Mouse (Mus musculus): ENCODE measurements at regions not wholly inside any gene's neighbourhood (a gene's known extent, or its start where the extent isn't known, plus 50 kb on each side); places are given as distances from the start of the nearest gene placed in this dataset.

DNA sequence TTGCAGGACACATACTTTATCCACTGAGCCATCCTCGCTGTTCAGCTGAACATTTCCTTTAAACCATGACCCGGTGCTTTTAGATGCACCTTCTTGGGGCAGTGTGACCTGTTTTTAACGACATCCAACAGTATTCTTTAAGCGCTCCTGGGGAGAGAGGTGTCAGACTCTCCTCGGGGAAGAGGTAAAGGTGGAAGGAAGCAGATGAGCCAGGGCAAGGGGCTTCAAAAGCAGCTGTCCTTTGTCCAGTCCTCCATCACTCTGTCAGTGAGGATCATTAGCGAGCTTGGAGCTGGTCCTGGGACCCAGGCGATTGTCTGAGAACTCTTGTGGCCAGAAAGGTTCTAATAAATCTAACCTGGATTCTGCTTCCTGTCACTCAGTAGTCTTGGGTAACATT is 72.4 kb upstream of the Lrig1 start:
- no peak for DNase-seq (ENCODE audit: low spot score)

DNA sequence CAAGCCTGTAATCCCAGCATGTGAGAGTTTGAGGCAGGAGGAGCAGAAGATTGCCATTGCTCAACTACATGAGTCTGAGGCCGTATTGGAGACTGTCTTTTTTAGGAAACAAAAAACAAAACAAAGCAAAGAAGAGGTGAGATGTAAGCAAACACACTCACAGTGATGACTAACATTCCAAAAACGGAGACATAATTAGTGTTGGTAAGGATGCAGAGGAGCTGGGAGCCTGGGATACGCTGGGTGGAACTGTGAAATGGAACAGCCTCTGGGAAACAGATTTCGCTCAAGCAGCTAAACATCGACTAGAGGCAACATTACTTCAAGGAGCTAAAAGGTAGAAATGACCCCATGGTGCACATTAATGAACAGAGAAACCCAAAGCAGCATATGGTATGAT is 68.3 kb upstream of the Lrig1 start:
- no peak for DNase-seq (ENCODE audit: low spot score)

DNA sequence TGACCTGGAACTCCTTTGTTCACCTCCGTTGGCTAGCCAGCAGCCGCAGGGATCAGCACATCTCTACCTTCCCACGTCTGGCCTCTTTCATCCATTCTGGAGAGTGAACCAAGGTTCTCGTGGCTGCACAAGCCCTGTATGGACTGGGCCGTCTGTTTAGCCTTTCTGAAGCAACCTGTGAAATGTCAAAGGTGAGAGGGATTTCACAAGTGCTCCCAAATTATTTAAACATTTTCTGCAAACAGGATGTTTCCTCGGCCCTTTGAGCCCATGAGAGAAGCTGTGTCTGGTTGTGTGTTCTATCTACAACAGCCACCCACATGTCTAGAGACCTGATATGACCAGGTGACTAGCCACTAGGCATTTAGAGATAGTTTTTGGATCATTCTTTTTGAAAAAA is 65.8 kb upstream of the Lrig1 start:
- DNase-seq (ENCODE audit: low spot score): no peak

DNA sequence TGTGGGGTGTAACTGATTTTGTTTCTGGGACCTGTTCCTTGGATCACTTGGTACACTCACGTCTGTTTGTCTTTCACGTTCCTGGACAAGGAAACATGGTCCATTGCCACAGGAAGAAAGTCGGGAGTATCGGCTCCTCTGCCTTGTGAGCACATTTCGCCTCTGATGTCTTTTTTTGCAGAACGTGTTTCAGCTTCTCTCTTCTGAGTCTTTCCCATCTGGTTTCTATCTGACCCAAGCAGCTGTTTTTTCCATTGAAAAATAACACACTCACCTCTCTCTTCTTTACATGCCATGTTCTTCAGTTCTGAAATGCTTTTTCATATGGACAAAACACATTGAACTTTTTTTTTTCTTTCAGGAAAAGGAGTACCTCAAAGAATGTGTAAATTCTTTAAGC is 61.4 kb upstream of the Lrig1 start:
- DNase-seq (ENCODE audit: low spot score): no peak

DNA sequence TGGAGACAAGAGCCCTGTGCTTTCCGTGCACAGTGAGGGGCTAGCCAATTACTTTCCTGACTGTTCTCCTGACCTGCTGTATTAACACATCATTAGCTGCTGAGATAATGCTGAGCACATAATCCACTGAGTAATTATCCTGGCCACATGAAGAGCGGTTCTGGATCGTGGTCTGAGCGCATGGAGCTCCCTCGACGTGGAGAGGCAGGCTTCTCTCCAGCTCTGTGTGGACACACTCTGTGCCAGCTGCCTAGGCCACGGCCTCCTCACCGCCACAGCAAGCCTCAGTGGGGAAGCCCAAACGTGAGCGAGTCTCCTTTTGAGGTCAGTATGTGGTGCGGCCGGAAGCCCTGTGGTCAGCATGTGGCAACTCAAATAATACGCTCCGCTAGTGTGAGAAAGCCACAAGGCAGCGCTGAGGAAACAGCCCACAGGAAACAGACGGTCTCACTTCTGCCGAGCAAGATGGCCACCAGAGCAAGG is 60.7 kb upstream of the Lrig1 start:
- DNase-seq (ENCODE audit: low spot score): no peak

DNA sequence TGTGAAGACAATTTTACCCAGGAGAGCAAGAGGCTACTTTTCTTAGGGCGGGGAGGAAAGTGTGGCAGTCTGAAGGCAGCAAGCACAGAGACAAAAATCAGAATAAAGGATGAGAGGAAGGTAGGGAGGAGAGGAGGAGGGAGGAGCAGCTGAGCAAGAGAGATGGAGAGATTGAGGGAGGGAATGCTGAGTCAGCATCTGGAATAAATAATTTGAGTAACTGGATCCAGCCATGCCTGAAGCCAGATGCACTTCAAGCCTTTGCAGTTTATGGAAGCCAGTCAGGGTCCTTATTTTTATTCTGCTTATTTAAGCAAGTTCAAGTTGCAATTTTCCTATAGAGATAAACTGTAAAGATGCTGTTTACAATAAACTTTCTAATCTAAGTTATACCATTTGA is 59.7 kb upstream of the Lrig1 start:
- DNase-seq (ENCODE audit: low spot score): no peak

DNA sequence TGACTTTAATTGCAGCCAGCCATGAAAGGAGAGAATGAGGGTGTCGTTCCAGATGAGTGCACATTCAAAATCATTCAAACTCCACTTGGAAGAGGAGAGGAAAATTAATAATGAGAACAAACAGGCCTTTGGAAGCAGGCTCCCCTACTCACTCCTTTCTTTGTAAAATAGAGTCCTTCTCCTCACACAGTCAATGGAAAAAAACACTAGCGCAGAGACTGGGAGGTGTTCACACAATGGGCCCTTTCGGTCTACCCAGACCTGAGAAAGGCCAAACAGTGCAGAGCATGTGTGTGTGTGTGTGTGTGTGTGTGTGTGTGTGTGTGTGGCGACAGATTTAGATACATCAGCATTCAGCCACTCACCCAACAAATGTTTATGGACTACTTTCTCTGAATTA is 56.0 kb upstream of the Lrig1 start:
- DNase-seq (ENCODE audit: low spot score): no peak

DNA sequence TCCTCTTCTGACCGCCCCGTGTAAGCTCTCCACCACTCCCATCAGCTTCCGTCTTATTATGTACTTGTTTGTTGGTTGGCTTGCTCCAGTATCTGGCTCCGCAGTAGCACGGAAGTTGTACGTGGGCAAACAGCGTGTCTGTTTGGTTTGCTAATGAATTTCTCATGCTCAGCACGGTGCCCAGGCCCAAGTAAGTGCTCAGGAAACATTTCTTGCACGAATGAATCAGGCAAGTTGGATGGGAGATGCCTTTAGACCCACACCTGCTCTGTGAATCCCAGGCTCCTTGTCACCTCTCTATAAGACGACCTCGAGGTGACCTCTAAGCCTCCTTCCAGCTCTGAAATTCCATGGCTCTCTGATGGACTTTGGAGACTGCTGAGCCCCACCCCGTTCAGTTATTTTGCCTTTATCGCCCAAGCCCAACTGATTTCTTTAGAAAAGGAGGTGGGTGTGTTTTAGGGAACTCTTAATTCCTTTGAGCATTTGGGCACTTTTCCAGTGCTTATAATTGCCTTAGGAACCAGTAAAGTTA is 55.4 kb upstream of the Lrig1 start:
- DNase-seq (ENCODE audit: low spot score): no peak

DNA sequence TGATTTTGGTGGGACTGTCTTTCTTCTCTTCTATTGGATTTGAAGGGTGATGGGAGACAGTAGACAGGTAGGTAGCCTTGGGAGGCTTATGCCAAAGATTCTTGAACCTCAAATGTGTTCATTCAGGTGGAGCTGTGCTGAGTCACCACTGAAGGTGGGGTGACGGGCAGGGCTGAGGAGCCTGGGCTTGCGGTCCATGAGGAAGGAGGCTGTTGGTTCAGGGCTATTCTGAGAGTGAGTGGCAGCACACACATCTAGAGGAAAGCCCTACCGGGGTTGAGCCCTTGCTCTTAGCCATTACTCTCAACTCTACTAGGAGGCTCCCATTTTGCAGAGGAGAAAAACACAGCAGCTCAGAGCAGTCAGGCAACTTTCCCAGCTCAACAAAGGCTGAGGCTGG is 54.6 kb upstream of the Lrig1 start:
- no peak for DNase-seq (ENCODE audit: low spot score)

DNA sequence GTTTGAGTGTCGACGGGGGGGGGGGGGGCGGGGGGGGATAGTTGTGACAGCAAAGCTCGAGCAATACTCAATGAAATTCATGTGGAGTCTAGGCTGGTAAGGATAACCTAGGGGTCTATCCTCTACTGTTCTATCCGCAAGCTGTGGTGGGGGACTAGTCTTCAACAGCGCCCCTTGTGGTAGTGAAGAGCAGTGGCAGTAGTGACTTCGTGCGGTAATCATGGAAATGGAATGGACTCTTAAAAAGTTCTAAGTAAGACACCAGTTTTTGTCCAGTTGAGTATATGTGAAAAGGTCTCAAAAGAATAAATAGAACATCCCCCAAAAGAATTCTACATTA is 51.1 kb upstream of the Lrig1 start:
- no peak for DNase-seq (ENCODE audit: low spot score)

DNA sequence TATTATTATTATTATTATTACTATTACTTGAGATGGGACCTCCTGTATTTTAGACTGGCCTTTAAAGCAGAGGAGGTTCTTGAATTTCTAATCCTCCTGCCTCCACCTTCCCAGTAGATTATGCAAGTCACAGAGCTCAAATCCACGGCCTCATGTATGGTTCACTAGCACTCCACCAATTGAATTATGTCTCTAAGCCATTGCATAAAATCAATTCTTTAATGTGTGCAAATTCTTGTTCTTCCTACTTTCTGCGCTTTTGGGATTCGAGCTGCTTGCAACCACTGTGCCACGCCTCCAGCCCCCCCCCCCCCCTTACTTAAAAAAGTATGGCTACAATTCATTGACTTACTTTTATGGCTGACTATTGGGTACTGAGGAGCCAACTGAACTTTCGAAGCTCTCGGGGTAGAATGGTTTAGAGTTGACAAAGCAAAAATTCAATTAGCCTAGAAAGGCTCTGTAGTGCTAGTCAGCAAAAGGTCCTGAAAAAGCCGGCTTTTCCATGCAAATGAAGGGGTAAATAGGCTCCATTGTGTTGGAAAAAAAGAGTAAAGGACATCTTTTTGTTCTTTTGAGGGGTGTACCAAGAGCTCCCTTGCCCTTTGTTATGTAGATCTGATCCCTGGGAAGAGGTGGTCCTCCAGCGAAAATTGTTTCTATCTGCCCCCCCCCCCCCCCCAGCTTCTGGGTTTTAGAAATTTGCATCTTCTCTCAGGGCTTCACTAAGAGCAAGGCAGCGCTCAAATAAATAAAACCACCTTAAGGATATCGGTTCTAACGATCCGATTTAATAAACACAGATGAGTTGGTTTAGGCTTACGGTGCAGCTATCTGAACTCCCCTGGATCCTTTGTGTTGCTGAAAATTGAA is 50.5 kb upstream of the Lrig1 start:
- no peak for DNase-seq (ENCODE audit: low spot score)

All from layer of hippocampus, adult 9-10 months (tissue).